Mouse (Mus musculus) ES-E14 (cell line): Measurements from ENCODE around the gene Chd3. TPM values are rescaled to one million over a fixed set of nuclear protein-coding genes. Genes with fewer than 3 reads are reported as not detected.

ENCODE experiments used
- DNase-seq: peaks from one replicate; pipeline ENCODE4 v3.0.0-alpha.2; 2013; ENCODE audit warnings: low read depth, low spot score
- H3K27ac ChIP-seq: 2 replicates; pipeline ENCODE4 v1.5.1; 2012; ENCODE audit warnings: low read depth, mild to moderate bottlenecking, low read length, moderate library complexity, mixed read lengths; ENCODE audit not compliant: poor library complexity, insufficient read depth, severe bottlenecking
- H3K36me3 ChIP-seq: 2 replicates; pipeline ENCODE4 v1.6.1; 2012; ENCODE audit warnings: mild to moderate bottlenecking, low read length, moderate library complexity, mixed read lengths; ENCODE audit not compliant: control insufficient read depth, poor library complexity, insufficient read depth, severe bottlenecking
- H3K4me1 ChIP-seq, 2 experiments: fragments of 150-350 bp in 1 of 2; sonication (generic) in 1 of 2; 2 replicates each; pipeline ENCODE4 v1.6.1; 2012; ENCODE audit warnings: low read length in 2 of 2, mild to moderate bottlenecking in 1 of 2, mixed read lengths in 1 of 2; ENCODE audit not compliant: control insufficient read depth in 2 of 2, insufficient read depth in 2 of 2, poor library complexity in 1 of 2
- H3K4me3 ChIP-seq, 2 experiments: fragments of 150-350 bp in 1 of 2; sonication (generic) in 1 of 2; 2 replicates each; pipeline ENCODE4 v1.5.1; 2012; ENCODE audit warnings: low read length in 2 of 2, low read depth in 1 of 2, mild to moderate bottlenecking in 1 of 2, mixed read lengths in 1 of 2; ENCODE audit not compliant: insufficient read depth in 1 of 2, poor library complexity in 1 of 2, severe bottlenecking in 1 of 2
- H3K9ac ChIP-seq: 2 replicates; pipeline ENCODE4 v1.6.1; 2012; ENCODE audit warnings: low read depth, mild to moderate bottlenecking, low read length, mixed read lengths; ENCODE audit not compliant: poor library complexity, insufficient read depth, severe bottlenecking
- H3K9me3 ChIP-seq: fragments of 150-350 bp; sonication (generic); 2 replicates; pipeline ENCODE4 v1.6.1; 2012; ENCODE audit warnings: low read depth, mild to moderate bottlenecking, low read length; ENCODE audit not compliant: control insufficient read depth, insufficient read depth
- CHD2 ChIP-seq: IDR thresholded peaks from 2 replicates; pipeline ENCODE4 v1.6.1; 2014; ENCODE audit warnings: mild to moderate bottlenecking, low read depth, low read length, inconsistent platforms
- HCFC1 ChIP-seq: IDR thresholded peaks from 2 replicates; pipeline ENCODE4 v1.6.1; 2012; ENCODE audit warnings: low read length, inconsistent platforms, borderline replicate concordance; ENCODE audit not compliant: insufficient read depth
- MAFK ChIP-seq: IDR thresholded peaks from 2 replicates; pipeline ENCODE4 v1.6.1; 2014; ENCODE audit warnings: mild to moderate bottlenecking, low read depth, low read length, inconsistent platforms; ENCODE audit not compliant: insufficient read depth
- ZC3H11A ChIP-seq: IDR thresholded peaks from 2 replicates; pipeline ENCODE4 v1.6.1; 2012; ENCODE audit warnings: low read depth, mild to moderate bottlenecking, inconsistent platforms, low read length, borderline replicate concordance
- ZNF384 ChIP-seq: IDR thresholded peaks from 2 replicates; pipeline ENCODE4 v1.6.1; 2012; ENCODE audit warnings: low read depth, low read length, inconsistent platforms
- in situ Hi-C, 2 experiments: fragments of 600-800 bp; cut with MboI; formaldehyde crosslinking; loops; one replicate each; pipeline ENCODE4 v1.15.1; 2025; ENCODE audit warnings: low sequenced_read_pairs in 2 of 2, inconsistent platforms in 1 of 2; ENCODE audit not compliant: unreplicated experiment in 2 of 2
- total RNA-seq: library from RNA; depleted of rRNA; stranded (reverse); fragments of 300-350 nt; gene quantifications from 2 replicates; pipeline ENCODE4 v1.2.3, GENCODE M21; 2012

The Chd3 gene
- total RNA-seq, 1 experiment, result 27.0 TPM

DNA sequence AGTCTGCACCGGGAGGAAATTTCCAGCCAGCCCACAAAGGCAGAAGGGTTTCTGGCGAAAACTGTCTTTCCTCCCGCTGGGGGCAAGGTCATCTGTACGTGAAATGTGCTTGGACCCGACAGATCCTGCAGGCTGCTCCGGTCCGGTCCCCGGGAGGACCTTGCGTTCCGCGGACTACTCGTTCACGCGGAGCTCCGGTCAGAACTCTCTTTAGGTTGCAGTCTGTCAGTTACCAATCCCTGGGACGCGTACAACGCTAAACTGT is 40.8 kb upstream of the Chd3 start:
- Histone ChIP-seq H3K36me3 (peaks cover 25% of the 10 kb centered on the region), H3K4me1 (peaks cover 4 to 37% of the 10 kb centered on the region in 2 experiments; a peak in 3 of 4 replicates), H3K9ac (peak overlapping the region; percentile 66), H3K27ac (no peak overlapping the region), H3K9me3 (no peaks in the 10 kb centered on the region), H3K4me3 (peak overlapping the region; percentile 74 to 94)
- no peak for DNase-seq
- in situ Hi-C loops, result no loop called here
- TF ChIP-seq ZC3H11A, result no peak
- TF ChIP-seq MAFK, result no peak
- no peak for TF ChIP-seq HCFC1
- no peak for TF ChIP-seq CHD2
- no peak for TF ChIP-seq ZNF384

- Histone ChIP-seq H3K27ac (peak overlapping the region; percentile 76), H3K9me3 (no peaks in the 10 kb centered on the region), H3K4me3 (peak overlapping the region; percentile 74 to 94), H3K4me1 (peaks cover 4 to 36% of the 10 kb centered on the region in 2 experiments; a peak in 3 of 4 replicates), H3K9ac (peak overlapping the region; percentile 66), H3K36me3 (peaks cover 30% of the 10 kb centered on the region)
- DNase-seq, result peak; percentile 86
- in situ Hi-C loops, result no loop called here
- no peak for TF ChIP-seq ZNF384
- no peak for TF ChIP-seq MAFK
- TF ChIP-seq HCFC1, result no peak
- TF ChIP-seq CHD2, result 0 out of 2 replicates have a peak, but pooled peaks have one; percentile 16
- TF ChIP-seq ZC3H11A, result no peak
Measured at GRCm38 (mm10) chr11:69409378-69410044, 40.3 kb upstream of the Chd3 start.

DNA sequence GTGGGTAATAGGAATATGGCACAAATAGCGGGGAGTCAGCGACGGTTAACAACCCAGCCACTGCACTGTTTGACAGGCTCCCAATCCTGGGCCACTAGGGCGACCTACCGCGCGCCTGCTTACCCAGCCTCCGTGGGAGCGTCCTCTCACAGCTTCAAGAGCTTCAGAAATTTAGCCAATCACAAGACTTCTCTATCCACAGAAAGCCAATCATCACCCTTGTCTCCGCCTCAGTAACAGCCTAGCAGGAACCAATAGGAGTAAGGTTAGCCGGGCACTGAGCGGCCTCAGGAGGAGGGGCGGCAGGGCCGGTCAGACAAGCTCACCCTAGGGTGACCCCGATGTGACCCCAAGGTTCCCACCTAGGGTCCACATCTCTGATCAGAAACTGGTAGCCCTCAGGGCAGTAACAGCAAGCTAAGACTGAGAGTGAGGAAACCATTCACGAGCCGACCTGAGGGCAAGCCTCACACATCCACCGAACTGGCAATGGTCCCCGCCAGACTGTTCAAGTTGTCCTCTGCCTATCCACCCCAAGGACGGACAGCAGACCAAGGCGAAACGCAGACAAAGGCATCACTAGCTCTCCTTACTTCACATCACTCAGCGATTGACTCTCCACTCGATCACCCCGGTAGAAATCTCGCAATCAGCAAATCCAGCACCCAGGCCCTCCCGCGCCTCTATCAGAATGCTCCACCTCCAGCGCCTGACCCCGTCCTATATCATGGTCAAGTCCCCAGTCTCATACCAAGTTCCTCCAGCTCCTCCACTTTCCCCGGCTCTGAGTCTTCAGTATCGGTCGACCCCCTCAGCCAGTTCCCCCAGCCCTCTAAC is 39.6 kb upstream of the Chd3 start:
- H3K9me3 ChIP-seq, result no peaks in the 10 kb centered on the region
- in situ Hi-C loops, result no loop called here
- H3K4me3 ChIP-seq, result peak overlapping the region; percentile 74 to 94
- peak overlapping the region; percentile 76 for H3K27ac ChIP-seq
- peak overlapping the region; percentile 66 for H3K9ac ChIP-seq
- DNase-seq, result peak; percentile 83
- peaks cover 32% of the 10 kb centered on the region for H3K36me3 ChIP-seq
- H3K4me1 ChIP-seq, result peaks cover 4 to 33% of the 10 kb centered on the region in 2 experiments; a peak in 3 of 4 replicates
- TF ChIP-seq HCFC1 (no peak), MAFK (peak; percentile 17; the same call in 1 of the 2 replicates), CHD2 (peak; percentile 91), ZNF384 (no peak), ZC3H11A (no peak)

- peaks cover 3 to 27% of the 10 kb centered on the region in 2 experiments; a peak in 3 of 4 replicates for H3K4me1 ChIP-seq
- H3K9me3 ChIP-seq, result no peaks in the 10 kb centered on the region
- no peak for DNase-seq
- TF ChIP-seq ZNF384, result no peak
- TF ChIP-seq MAFK, result no peak
- TF ChIP-seq ZC3H11A, result no peak
- TF ChIP-seq CHD2, result no peak
- no peak for TF ChIP-seq HCFC1
- no peak overlapping the region for H3K4me3 ChIP-seq
- no peak overlapping the region for H3K27ac ChIP-seq
- no peak overlapping the region for H3K9ac ChIP-seq
- in situ Hi-C loops, result no loop called here
- H3K36me3 ChIP-seq, result peaks cover 36% of the 10 kb centered on the region
Measured at GRCm38 (mm10) chr11:69407724-69408004, 38.5 kb upstream of the Chd3 start.
